ENCODE assay signal across 24 mouse cellular contexts in the genomic region with DNA sequence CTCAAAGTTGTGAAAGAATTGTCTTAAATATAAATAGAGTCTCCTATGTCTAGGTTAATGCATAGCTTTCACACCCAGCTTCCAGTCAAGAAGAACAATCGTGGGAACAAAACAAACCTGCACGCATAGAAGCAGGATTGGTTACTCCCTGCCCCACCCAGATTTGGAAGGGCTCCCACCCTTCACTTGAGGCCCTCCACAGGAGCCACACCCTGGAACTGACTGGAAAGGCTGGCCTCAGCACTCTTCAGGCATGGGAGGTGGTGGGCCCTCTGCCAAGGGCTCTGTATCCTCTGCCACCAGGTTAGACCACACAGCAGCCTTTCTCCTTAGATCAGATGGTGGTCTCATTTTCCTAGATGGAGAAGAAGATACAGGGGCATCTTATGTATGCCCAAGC. TPM values are rescaled to one million over a fixed set of nuclear protein-coding genes. Genes with fewer than 3 reads are reported as not detected.
A peak's percentile ranks its signal among the peaks of the same experiment; 100 is the strongest.
DNase-seq lines count a peak whose midpoint lies in the region; ATAC-seq and TF ChIP-seq lines count a peak whose summit lies in the region.
"Had no signal": no experiment of that assay in that cellular context is flagged by ENCODE, and none has a peak within 500 bp of the region (broad histone marks: within the 10 kb centered on the region; RNA-seq: fewer than 3 reads in every experiment).

No protein-coding gene starts in this region.

- H3K36me3 ChIP-seq in liver, postnatal 0 days (replicated peaks; ENCODE audit: insufficient read depth, low read length) = no peaks in the 10 kb centered on the region
- peaks cover 0 to 2% of the 10 kb centered on the region in 2 experiments; a peak in 2 of 4 replicates for H3K36me3 ChIP-seq in MEL (ENCODE audit: control insufficient read depth in 1 of 2, insufficient read depth in 2 of 2, low read length in 2 of 2)
- no peaks in the 10 kb centered on the region for H3K36me3 ChIP-seq in liver, embryonic 13.5 days
- no peaks in the 10 kb centered on the region for H3K36me3 ChIP-seq in stomach, embryonic 16.5 days (ENCODE audit: control insufficient read depth, insufficient read depth, low read length)
- H3K36me3 ChIP-seq in intestine, embryonic 16.5 days (ENCODE audit: control insufficient read depth, insufficient read depth, low read length) = no peaks in the 10 kb centered on the region
- H3K36me3 ChIP-seq: heart, embryonic 12.5 days; hindbrain, embryonic 12.5 days; limb, embryonic 12.5 days; liver, embryonic 15.5 days had no signal

- DNase-seq in liver = peak; percentile 36
- no peak for DNase-seq in liver, postnatal 0 days
- DNase-seq in MEL (ENCODE audit: low read depth, low spot score) = peak; percentile 23
- no peak for DNase-seq in liver, embryonic 13.5 days
- no peak for DNase-seq in layer of hippocampus, adult 11-12 months (ENCODE audit: low spot score)
- DNase-seq: adrenal gland, postnatal 14 days; cerebellum, adult 2 months; cerebellum, postnatal 36 days; embryo, embryonic 11 days; gastrocnemius, postnatal 10 days; heart, postnatal 10 days; kidney, adult 8-10 months; kidney, postnatal 14 days; layer of hippocampus, postnatal 36 days had no signal

- H3K4me2 ChIP-seq in liver, postnatal 0 days (ENCODE audit: low read depth, low read length) = no peak overlapping the region
- H3K4me2 ChIP-seq in liver, embryonic 13.5 days = no peak overlapping the region
- no peak overlapping the region for H3K4me2 ChIP-seq in stomach, embryonic 16.5 days (ENCODE audit: low read depth, low read length)
- H3K4me2 ChIP-seq in intestine, embryonic 16.5 days (ENCODE audit: low read depth, low read length) = no peak overlapping the region
- H3K4me2 ChIP-seq: heart, embryonic 12.5 days; hindbrain, embryonic 12.5 days; limb, embryonic 12.5 days; liver, embryonic 15.5 days; midbrain, embryonic 11.5 days had no signal

- H3K4me3 ChIP-seq in liver, postnatal 0 days (ENCODE audit: low read depth, low read length) = no peak overlapping the region
- no peak overlapping the region for H3K4me3 ChIP-seq in MEL (ENCODE audit: control insufficient read depth in 1 of 2, insufficient read depth in 1 of 2, low read depth in 2 of 2, low read length in 2 of 2)
- no peak overlapping the region for H3K4me3 ChIP-seq in liver, embryonic 13.5 days (replicated peaks)
- H3K4me3 ChIP-seq in stomach, embryonic 16.5 days (replicated peaks; ENCODE audit: low read length) = no peak overlapping the region
- no peak overlapping the region for H3K4me3 ChIP-seq in intestine, embryonic 16.5 days (ENCODE audit: low read length)
- H3K4me3 ChIP-seq: heart, embryonic 12.5 days; hindbrain, embryonic 12.5 days; layer of hippocampus, adult 2 months; limb, embryonic 12.5 days; liver, embryonic 15.5 days had no signal

- ATAC-seq in liver, postnatal 0 days = no peak; the same call in 1 of the 2 replicates
- peak; percentile 67; the same call in 1 of the 2 replicates for ATAC-seq in liver, embryonic 13.5 days (ENCODE audit: low read depth)
- peak; percentile 81; the same call in 1 of the 2 replicates for ATAC-seq in stomach, embryonic 16.5 days (ENCODE audit: insufficient read depth, low FRiP score)
- ATAC-seq in intestine, embryonic 16.5 days = no peak
- ATAC-seq: forebrain, embryonic 16.5 days had no signal

- TF ChIP-seq POLR2A in MEL (IDR thresholded peaks at IDR 0.05; ENCODE audit: control insufficient read depth in 1 of 2, insufficient read depth in 1 of 2, low read depth in 1 of 2, low read length in 2 of 2, poor library complexity in 1 of 2) = no peak

- H3K9me3 ChIP-seq in liver, postnatal 0 days (ENCODE audit: low read length) = no peaks in the 10 kb centered on the region
- no peaks in the 10 kb centered on the region for H3K9me3 ChIP-seq in MEL (replicated peaks; ENCODE audit: insufficient read depth, low read length)
- no peaks in the 10 kb centered on the region for H3K9me3 ChIP-seq in liver, embryonic 13.5 days (replicated peaks)
- H3K9me3 ChIP-seq in stomach, embryonic 16.5 days (replicated peaks; ENCODE audit: control insufficient read depth, low read length) = no peaks in the 10 kb centered on the region
- H3K9me3 ChIP-seq in intestine, embryonic 16.5 days (ENCODE audit: control insufficient read depth, low read length) = no peaks in the 10 kb centered on the region
- H3K9me3 ChIP-seq: heart, embryonic 12.5 days; hindbrain, embryonic 12.5 days; limb, embryonic 12.5 days; liver, embryonic 15.5 days had no signal

- TF ChIP-seq EP300 in liver, postnatal 0 days (IDR thresholded peaks at IDR 0.05; ENCODE audit: low read depth) = no peak
- TF ChIP-seq EP300 in MEL (IDR thresholded peaks at IDR 0.05; ENCODE audit: low read depth in 1 of 2, low read length in 2 of 2) = no peak

- WGBS in liver, postnatal 0 days (ENCODE audit: insufficient replicate concordance) = 59% methylated on average over 2 of the region's 2 CpGs
- WGBS in liver, embryonic 13.5 days (ENCODE audit: insufficient replicate concordance) = 11% methylated on average over 2 of the region's 2 CpGs
- WGBS in stomach, embryonic 16.5 days = 61% methylated on average over 2 of the region's 2 CpGs
- WGBS in intestine, embryonic 16.5 days = 54% methylated on average over 2 of the region's 2 CpGs

- TF ChIP-seq RAD21 in MEL (IDR thresholded peaks at IDR 0.05; ENCODE audit: low read depth, low read length) = no peak

- H3K9ac ChIP-seq in liver, postnatal 0 days (replicated peaks) = no peak overlapping the region
- no peak overlapping the region for H3K9ac ChIP-seq in MEL (ENCODE audit: control insufficient read depth, low read depth, low read length, poor library complexity, severe bottlenecking)
- H3K9ac ChIP-seq in liver, embryonic 13.5 days = no peak overlapping the region
- H3K9ac ChIP-seq in stomach, embryonic 16.5 days (ENCODE audit: low read length) = no peak overlapping the region
- H3K9ac ChIP-seq in intestine, embryonic 16.5 days (ENCODE audit: low read depth, low read length) = no peak overlapping the region
- H3K9ac ChIP-seq: heart, embryonic 12.5 days; hindbrain, embryonic 12.5 days; limb, embryonic 12.5 days; liver, embryonic 15.5 days had no signal

- no peak for TF ChIP-seq CTCF in liver, postnatal 0 days (IDR thresholded peaks at IDR 0.05; ENCODE audit: low read depth)
- TF ChIP-seq CTCF in MEL (IDR thresholded peaks at IDR 0.05 in 2 of 3, conservative IDR thresholded peaks at IDR 0.05 in 1 of 3; ENCODE audit: control insufficient read depth in 1 of 3, insufficient read depth in 1 of 3, low read depth in 2 of 3, low read length in 3 of 3, poor library complexity in 1 of 3, severe bottlenecking in 1 of 3) = no peak

- H3K79me2 ChIP-seq in MEL (ENCODE audit: control insufficient read depth, insufficient read depth, low read length, poor library complexity) = no peaks in the 10 kb centered on the region

- H3K27ac ChIP-seq in liver, postnatal 0 days (ENCODE audit: low read depth) = no peak overlapping the region
- no peak overlapping the region for H3K27ac ChIP-seq in MEL (ENCODE audit: control insufficient read depth, low read depth, low read length)
- H3K27ac ChIP-seq in liver, embryonic 13.5 days = no peak overlapping the region
- H3K27ac ChIP-seq in stomach, embryonic 16.5 days (ENCODE audit: low read length) = no peak overlapping the region
- no peak overlapping the region for H3K27ac ChIP-seq in intestine, embryonic 16.5 days (ENCODE audit: low read length)
- H3K27ac ChIP-seq: hindbrain, embryonic 12.5 days; layer of hippocampus, adult 2 months; limb, embryonic 12.5 days; liver, embryonic 15.5 days; macrophage had no signal

- no peaks in the 10 kb centered on the region for H3K27me3 ChIP-seq in liver, postnatal 0 days (ENCODE audit: insufficient read depth, low read length)
- H3K27me3 ChIP-seq in MEL (ENCODE audit: control insufficient read depth in 1 of 2, insufficient read depth in 2 of 2, low read length in 2 of 2) = no peaks in the 10 kb centered on the region; a peak in 1 of 4 replicates
- no peaks in the 10 kb centered on the region for H3K27me3 ChIP-seq in liver, embryonic 13.5 days
- no peaks in the 10 kb centered on the region for H3K27me3 ChIP-seq in stomach, embryonic 16.5 days (ENCODE audit: control insufficient read depth, insufficient read depth, low read length)
- no peaks in the 10 kb centered on the region for H3K27me3 ChIP-seq in intestine, embryonic 16.5 days (replicated peaks; ENCODE audit: control insufficient read depth, insufficient read depth, low read length)
- H3K27me3 ChIP-seq: heart, embryonic 12.5 days; hindbrain, embryonic 12.5 days; limb, embryonic 12.5 days; liver, embryonic 15.5 days had no signal

- H3K4me1 ChIP-seq in liver, postnatal 0 days (ENCODE audit: insufficient read depth) = no peaks in the 10 kb centered on the region
- peaks cover 0 to 5% of the 10 kb centered on the region in 2 experiments; a peak in 3 of 4 replicates for H3K4me1 ChIP-seq in MEL (ENCODE audit: control insufficient read depth in 1 of 2, insufficient read depth in 2 of 2, low read length in 2 of 2)
- H3K4me1 ChIP-seq in liver, embryonic 13.5 days (replicated peaks) = peaks cover 17% of the 10 kb centered on the region
- H3K4me1 ChIP-seq in stomach, embryonic 16.5 days (ENCODE audit: control insufficient read depth, insufficient read depth, low read length) = no peaks in the 10 kb centered on the region; the same call in 1 of the 2 replicates
- H3K4me1 ChIP-seq in intestine, embryonic 16.5 days (ENCODE audit: control insufficient read depth, insufficient read depth, low read length) = no peaks in the 10 kb centered on the region
- H3K4me1 ChIP-seq: hindbrain, embryonic 12.5 days; limb, embryonic 12.5 days had no signal

TF ChIP-seq in MEL, 35 proteins besides CTCF, POLR2A, EP300 and RAD21:
- TF ChIP-seq GABPA (IDR thresholded peaks at IDR 0.05; ENCODE audit: low read depth, low read length) = no peak

RNA-seq across cellular contexts. Expression of a gene that starts 26.2 kb away (rescaled TPM):
- polyA plus RNA-seq in liver, postnatal 0 days (2015; fragmentation: Nextera tagmentation; extraction: Ambion mirVana) = 68.3 and 68.7 TPM in 2 replicates
- total RNA-seq in MEL (2012; rRNA removed) = not detected in 2 replicates
- polyA plus RNA-seq in MEL (2012; ENCODE audit: insufficient read depth in 1 of 2, insufficient read length in 2 of 2, low read depth in 1 of 2, low replicate concordance in 2 of 2, missing spikeins in 1 of 2) = not detected
- 10.7 and 13.4 TPM in 2 replicates for polyA plus RNA-seq in liver, embryonic 13.5 days (2015; fragmentation: Nextera tagmentation; extraction: Ambion mirVana)
- polyA plus RNA-seq in stomach, embryonic 16.5 days (2015; fragmentation: Nextera tagmentation; extraction: Ambion mirVana) = 465 and 640 TPM in 2 replicates
- 77.2 and 95.4 TPM in 2 replicates for polyA plus RNA-seq in intestine, embryonic 16.5 days (2015; fragmentation: Nextera tagmentation; extraction: Ambion mirVana)
- polyA plus RNA-seq: macrophage had no signal

Comparison
In these comparisons a context has a peak if more than half of its experiments do, and no peak if none do; other contexts are left out.
1. DNase-seq: peak in liver (single experiment) and MEL (single experiment); none in liver, postnatal 0 days (single experiment), liver, embryonic 13.5 days (single experiment) and layer of hippocampus, adult 11-12 months (single experiment).
2. ATAC-seq: peak in liver, embryonic 13.5 days (single experiment) and stomach, embryonic 16.5 days (single experiment); none in liver, postnatal 0 days (single experiment) and intestine, embryonic 16.5 days (single experiment).
3. RNA of a gene that starts 26.2 kb away (polyA plus RNA-seq): 465 to 640 TPM in stomach, embryonic 16.5 days, 77.2 to 95.4 TPM in intestine, embryonic 16.5 days, 68.3 to 68.7 TPM in liver, postnatal 0 days and 10.7 to 13.4 TPM in liver, embryonic 13.5 days; not detected in MEL; every median in the first group is over 10 times any median in the second.